Mouse (Mus musculus): ENCODE data around the gene Tnmd.

The Tnmd gene

DNA sequence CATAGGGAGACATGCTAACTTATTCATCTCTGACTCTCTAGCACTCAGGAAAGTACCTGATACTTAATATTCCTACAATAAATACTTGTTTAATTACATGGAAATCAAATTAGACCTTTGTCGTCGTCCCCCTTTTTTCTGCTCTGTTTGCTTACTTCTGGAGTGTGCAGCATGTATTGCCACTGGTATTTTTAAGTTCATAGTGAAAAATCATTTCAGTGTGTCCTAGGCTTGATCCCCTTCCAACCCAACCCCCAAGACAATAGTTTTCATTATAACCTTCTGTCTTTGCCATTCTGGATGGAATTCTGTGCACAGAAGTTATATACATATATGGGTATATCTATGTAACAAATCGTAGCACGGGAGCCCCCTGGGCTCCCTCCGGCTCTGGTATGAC lies at the start of gene Tnmd:
Gene Tnmd, plus strand, starts transcription at position 301 of the 400 bp plus-strand sequence.
- DNase-seq (ENCODE audit: low read depth, low spot score): no peak

DNA sequence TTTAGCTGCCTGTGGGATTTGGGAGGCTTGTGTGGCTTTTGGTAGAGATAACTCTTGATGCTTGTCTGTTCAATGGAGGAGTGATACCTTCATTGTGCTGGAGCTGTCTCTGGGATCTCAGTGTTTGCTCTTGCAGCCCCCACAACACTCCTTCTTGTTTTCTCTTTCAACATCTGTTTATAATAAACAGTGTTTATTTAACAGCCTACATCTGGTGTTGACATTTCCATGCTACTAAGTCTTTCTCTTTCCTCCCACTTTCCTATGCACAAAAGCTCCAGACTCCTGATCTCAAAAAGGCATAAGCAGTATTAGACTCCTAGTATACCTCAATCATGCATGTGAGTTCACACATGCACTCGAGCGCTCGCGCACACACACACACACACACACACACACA lies 2.9 kb downstream of the Tnmd start:
- no peak for DNase-seq (ENCODE audit: low read depth, low spot score)

DNA sequence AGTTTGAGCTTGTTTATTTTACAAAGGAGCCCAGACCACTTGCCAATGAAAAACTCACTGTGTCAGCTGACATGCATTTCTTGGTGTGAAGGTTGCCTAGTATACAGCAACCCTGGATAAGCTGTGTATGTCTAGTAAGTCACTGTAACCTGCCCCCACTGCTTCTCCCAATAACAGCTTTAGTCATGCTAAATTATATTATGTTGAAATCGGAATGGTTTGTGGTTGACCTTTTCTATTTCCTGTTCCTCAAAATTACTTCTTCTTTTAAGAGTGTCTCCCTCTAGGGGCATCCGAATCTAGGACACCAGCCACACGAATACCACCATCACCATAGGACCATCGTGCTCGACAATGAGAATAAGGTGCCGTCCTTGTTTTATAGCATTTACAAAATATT lies 19.0 kb downstream of the Tnmd start:
- DNase-seq (ENCODE audit: low read depth, low spot score): no peak

GRCm38 (mm10) chrX:133887308-133887707 lies 36.5 kb downstream of the Tnmd start:
- no peak for DNase-seq (ENCODE audit: low read depth, low spot score)

- no peak for DNase-seq (ENCODE audit: low read depth, low spot score)
These were observed 37.3 kb downstream of the Tnmd start for GRCm38 (mm10) chrX:133888111-133888510.

- peak; percentile 70 for DNase-seq (ENCODE audit: low read depth, low spot score)
These were observed 47.3 kb downstream of the Tnmd start, which contains the start of gene Tspan6 for GRCm38 (mm10) chrX:133898014-133898542. Gene Tspan6, minus strand, starts transcription at chrX:133898429.

DNA sequence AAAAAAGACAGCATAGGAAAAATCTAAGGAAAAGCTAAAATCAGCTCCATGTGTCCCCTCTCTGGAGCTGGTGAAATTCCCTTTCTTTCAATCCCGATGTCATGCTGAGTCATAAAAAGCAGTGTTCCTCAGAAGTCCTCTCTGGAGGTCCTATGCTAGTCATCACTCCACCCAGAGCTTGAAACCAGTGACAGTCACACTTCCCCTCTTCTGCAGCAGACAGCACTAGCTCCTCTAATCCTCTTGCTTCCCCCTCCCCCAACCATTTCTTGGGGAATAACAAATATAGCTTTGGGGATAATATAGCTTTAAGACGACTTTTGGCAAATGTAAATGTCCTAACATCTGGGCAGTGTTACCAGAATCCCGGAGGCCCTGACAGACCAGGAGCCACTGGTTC lies 57.5 kb downstream of the Tnmd start, which contains the start of gene Srpx2:
Gene Srpx2, plus strand, starts transcription at position 166 of the 400 bp plus-strand sequence.
- no peak for DNase-seq (ENCODE audit: low read depth, low spot score)

GRCm38 (mm10) chrX:133911397-133912103 lies 60.8 kb downstream of the Tnmd start:
- no peak for DNase-seq (ENCODE audit: low read depth, low spot score)

- DNase-seq (ENCODE audit: low read depth, low spot score): no peak
These were observed 62.2 kb downstream of the Tnmd start for GRCm38 (mm10) chrX:133913006-133913405.

DNA sequence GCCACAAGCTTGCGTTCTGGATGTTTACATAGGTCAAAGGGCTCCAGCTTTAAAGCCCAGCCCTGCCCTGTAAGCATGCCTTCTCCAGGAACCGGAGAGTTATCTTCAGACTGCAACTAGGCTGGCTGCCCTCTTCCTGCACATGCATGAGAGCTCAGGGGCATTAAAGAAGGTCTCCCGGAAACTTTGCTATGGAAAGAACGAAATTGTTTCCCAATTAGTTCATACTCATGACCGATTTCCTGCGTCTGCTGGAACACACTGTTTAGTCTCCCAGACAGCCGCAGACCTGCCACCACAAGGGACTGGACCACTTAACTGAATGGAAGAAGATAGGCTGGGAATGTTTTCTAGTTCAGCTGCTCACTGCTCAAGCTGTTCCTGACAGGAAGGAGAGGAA lies 63.4 kb downstream of the Tnmd start:
- no peak for DNase-seq (ENCODE audit: low read depth, low spot score)

Measured in embryo, embryonic 11.5 days (tissue).